Mouse (Mus musculus) MEL (cell line): ENCODE data around the gene Ciz1. TPM values are rescaled to one million over a fixed set of nuclear protein-coding genes. Genes with fewer than 3 reads are reported as not detected.
"Not testable (repeated sequence)": the region's sequence is repeated elsewhere in the genome, so short reads cannot be mapped to it uniquely, and the experiment has no call there.

Experiments
- DNase-seq: peaks from one replicate; pipeline ENCODE4 v3.0.0; 2011; ENCODE audit warnings: low read depth, low spot score
- H3K27ac ChIP-seq: 2 replicates; pipeline ENCODE4 v1.5.1; 2012; ENCODE audit warnings: low read depth, mild to moderate bottlenecking, control low read depth, low read length, moderate library complexity; ENCODE audit not compliant: control insufficient read depth
- H3K27me3 ChIP-seq, 2 experiments: fragments of 150-350 bp in 1 of 2; sonication (generic) in 1 of 2; 2 replicates each; pipeline ENCODE4 v1.6.1; 2012; ENCODE audit warnings: low read length in 2 of 2, mild to moderate bottlenecking in 2 of 2, improper control_type of control experiment in 1 of 2, moderate library complexity in 1 of 2; ENCODE audit not compliant: insufficient read depth in 2 of 2, control insufficient read depth in 1 of 2
- H3K36me3 ChIP-seq, 2 experiments: 2 replicates each; pipeline ENCODE4 v1.6.1; 2012 to 2014; ENCODE audit warnings: low read length in 2 of 2, improper control_type of control experiment in 1 of 2, inconsistent platforms in 1 of 2, mild to moderate bottlenecking in 1 of 2; ENCODE audit not compliant: insufficient read depth in 2 of 2, control insufficient read depth in 1 of 2
- H3K4me1 ChIP-seq, 2 experiments: fragments of 150-350 bp in 1 of 2; sonication (generic) in 1 of 2; 2 replicates each; pipeline ENCODE4 v1.6.1; 2012; ENCODE audit warnings: low read length in 2 of 2, improper control_type of control experiment in 1 of 2, mild to moderate bottlenecking in 1 of 2; ENCODE audit not compliant: insufficient read depth in 2 of 2, control insufficient read depth in 1 of 2
- H3K4me3 ChIP-seq, 2 experiments: fragments of 150-350 bp in 1 of 2; sonication (generic) in 1 of 2; 2 replicates each; pipeline ENCODE4 v1.5.1; 2012; ENCODE audit warnings: low read depth in 2 of 2, low read length in 2 of 2, mild to moderate bottlenecking in 2 of 2, moderate library complexity in 2 of 2, control low read depth in 1 of 2, improper control_type of control experiment in 1 of 2; ENCODE audit not compliant: control insufficient read depth in 1 of 2, insufficient read depth in 1 of 2
- H3K79me2 ChIP-seq: 2 replicates; pipeline ENCODE4 v1.6.1; 2012; ENCODE audit warnings: mild to moderate bottlenecking, low read length, moderate library complexity; ENCODE audit not compliant: control insufficient read depth, poor library complexity, insufficient read depth
- H3K9ac ChIP-seq: 2 replicates; pipeline ENCODE4 v1.6.1; 2012; ENCODE audit warnings: low read depth, mild to moderate bottlenecking, control low read depth, low read length, moderate library complexity; ENCODE audit not compliant: control insufficient read depth, poor library complexity, severe bottlenecking
- H3K9me3 ChIP-seq: fragments of 150-350 bp; sonication (generic); replicated peaks from 2 replicates; pipeline ENCODE4 v1.6.1; 2012; ENCODE audit warnings: mild to moderate bottlenecking, low read length, improper control_type of control experiment, moderate library complexity; ENCODE audit not compliant: insufficient read depth
- BHLHE40 ChIP-seq: IDR thresholded peaks from 2 replicates; pipeline ENCODE4 v1.6.1; 2012; ENCODE audit warnings: low read depth, mild to moderate bottlenecking, inconsistent platforms, low read length, improper control_type of control experiment, borderline replicate concordance
- CHD1 ChIP-seq: IDR thresholded peaks from 2 replicates; pipeline ENCODE4 v1.6.1; 2012; ENCODE audit warnings: low read depth, mild to moderate bottlenecking, inconsistent platforms, low read length, improper control_type of control experiment
- CTCF ChIP-seq, 3 experiments: IDR thresholded peaks in 2 of 3; conservative IDR thresholded peaks in 1 of 3; 2 replicates each; pipeline ENCODE4 v1.5.1; 2011 to 2012; ENCODE audit warnings: low read length in 3 of 3, low read depth in 2 of 3, mild to moderate bottlenecking in 2 of 3, improper control_type of control experiment in 1 of 3, inconsistent platforms in 1 of 3, mixed read lengths in 1 of 3, moderate library complexity in 1 of 3; ENCODE audit not compliant: control insufficient read depth in 1 of 3, insufficient read depth in 1 of 3, poor library complexity in 1 of 3, severe bottlenecking in 1 of 3
- E2F4 ChIP-seq: IDR thresholded peaks from 2 replicates; pipeline ENCODE4 v1.6.1; 2011; ENCODE audit warnings: low read depth, low read length, improper control_type of control experiment, borderline replicate concordance
- ELF1 ChIP-seq: IDR thresholded peaks from 2 replicates; pipeline ENCODE4 v1.6.1; 2014; ENCODE audit warnings: low read depth, mild to moderate bottlenecking, inconsistent platforms, low read length, improper control_type of control experiment, moderate library complexity
- GABPA ChIP-seq: IDR thresholded peaks from 2 replicates; pipeline ENCODE4 v1.6.1; 2012; ENCODE audit warnings: low read depth, mild to moderate bottlenecking, inconsistent platforms, low read length, improper control_type of control experiment, moderate library complexity
- GATA1 ChIP-seq: IDR thresholded peaks from 2 replicates; pipeline ENCODE4 v1.6.1; 2011; ENCODE audit warnings: low read depth, low read length, improper control_type of control experiment
- HCFC1 ChIP-seq: IDR thresholded peaks from 2 replicates; pipeline ENCODE4 v1.6.1; 2012; ENCODE audit warnings: low read depth, mild to moderate bottlenecking, inconsistent platforms, low read length, improper control_type of control experiment, moderate library complexity
- KAT2A ChIP-seq: conservative IDR thresholded peaks from 2 replicates; pipeline ENCODE4 v1.6.1; 2012; ENCODE audit warnings: low read depth, low read length, improper control_type of control experiment, inconsistent platforms
- MAFK ChIP-seq: IDR thresholded peaks from 2 replicates; pipeline ENCODE4 v1.6.1; 2011; ENCODE audit warnings: low read depth, mild to moderate bottlenecking, low read length, improper control_type of control experiment, borderline replicate concordance
- MAX ChIP-seq: IDR thresholded peaks from 2 replicates; pipeline ENCODE4 v1.6.1; 2011; ENCODE audit warnings: low read length, improper control_type of control experiment
- MAZ ChIP-seq: IDR thresholded peaks from 2 replicates; pipeline ENCODE4 v1.6.1; 2012; ENCODE audit warnings: low read depth, mild to moderate bottlenecking, inconsistent platforms, low read length, improper control_type of control experiment
- MEF2A ChIP-seq: IDR thresholded peaks from 2 replicates; pipeline ENCODE4 v1.6.1; 2014; ENCODE audit warnings: low read depth, mild to moderate bottlenecking, inconsistent platforms, low read length, improper control_type of control experiment; ENCODE audit not compliant: poor library complexity, insufficient replicate concordance, severe bottlenecking; ENCODE audit errors: extremely low read depth
- MXI1 ChIP-seq: IDR thresholded peaks from 2 replicates; pipeline ENCODE4 v1.6.1; 2011; ENCODE audit warnings: mild to moderate bottlenecking, low read depth, low read length, improper control_type of control experiment
- MYB ChIP-seq: IDR thresholded peaks from 2 replicates; pipeline ENCODE4 v1.6.1; 2011; ENCODE audit warnings: mild to moderate bottlenecking, low read depth, low read length, improper control_type of control experiment
- NRF1 ChIP-seq: IDR thresholded peaks from 2 replicates; pipeline ENCODE4 v1.6.1; 2014; ENCODE audit warnings: low read depth, mild to moderate bottlenecking, inconsistent platforms, low read length, improper control_type of control experiment, moderate library complexity; ENCODE audit not compliant: poor library complexity, insufficient read depth, severe bottlenecking
- POLR2AphosphoS2 ChIP-seq: IDR thresholded peaks from 2 replicates; pipeline ENCODE4 v1.6.1; 2011; ENCODE audit warnings: low read length, improper control_type of control experiment
- POLR2AphosphoS5 ChIP-seq: IDR thresholded peaks from 2 replicates; pipeline ENCODE4 v1.6.1; 2012; ENCODE audit warnings: low read depth, borderline replicate concordance, mild to moderate bottlenecking, inconsistent platforms, low read length, moderate library complexity, mixed read lengths
- RAD21 ChIP-seq: IDR thresholded peaks from 2 replicates; pipeline ENCODE4 v1.6.1; 2011; ENCODE audit warnings: mild to moderate bottlenecking, low read depth, low read length, improper control_type of control experiment
- SIN3A ChIP-seq: IDR thresholded peaks from 2 replicates; pipeline ENCODE4 v1.6.1; 2012; ENCODE audit warnings: low read length, improper control_type of control experiment, inconsistent platforms
- SMC3 ChIP-seq: IDR thresholded peaks from 2 replicates; pipeline ENCODE4 v1.6.1; 2011; ENCODE audit warnings: low read depth, low read length, improper control_type of control experiment
- TAL1 ChIP-seq: IDR thresholded peaks from 2 replicates; pipeline ENCODE4 v1.6.1; 2012; ENCODE audit warnings: mild to moderate bottlenecking, inconsistent platforms, low read length, moderate library complexity, mixed read lengths
- TCF12 ChIP-seq: IDR thresholded peaks from 2 replicates; pipeline ENCODE4 v1.6.1; 2014; ENCODE audit warnings: low read depth, mild to moderate bottlenecking, inconsistent platforms, low read length, improper control_type of control experiment, moderate library complexity
- UBTF ChIP-seq: IDR thresholded peaks from 2 replicates; pipeline ENCODE4 v1.6.1; 2012; ENCODE audit warnings: low read depth, mild to moderate bottlenecking, inconsistent platforms, low read length, improper control_type of control experiment, moderate library complexity, borderline replicate concordance; ENCODE audit not compliant: insufficient read depth
- USF1 ChIP-seq: IDR thresholded peaks from 2 replicates; pipeline ENCODE4 v1.6.1; 2014; ENCODE audit warnings: low read depth, mild to moderate bottlenecking, inconsistent platforms, low read length, improper control_type of control experiment, moderate library complexity
- USF2 ChIP-seq, 2 experiments: IDR thresholded peaks; 2 replicates each; pipeline ENCODE4 v1.6.1; 2011 to 2012; ENCODE audit warnings: improper control_type of control experiment in 2 of 2, low read length in 2 of 2, borderline replicate concordance in 1 of 2, inconsistent platforms in 1 of 2, low read depth in 1 of 2, mild to moderate bottlenecking in 1 of 2; ENCODE audit not compliant: insufficient read depth in 1 of 2
- ZC3H11A ChIP-seq: IDR thresholded peaks from 2 replicates; pipeline ENCODE4 v1.6.1; 2012; ENCODE audit warnings: low read depth, mild to moderate bottlenecking, inconsistent platforms, low read length, improper control_type of control experiment
- ZMIZ1 ChIP-seq: IDR thresholded peaks from 2 replicates; pipeline ENCODE4 v1.6.1; 2012; ENCODE audit warnings: low read depth, mild to moderate bottlenecking, inconsistent platforms, low read length, improper control_type of control experiment, moderate library complexity
- ZNF384 ChIP-seq: IDR thresholded peaks from 2 replicates; pipeline ENCODE4 v1.6.1; 2012; ENCODE audit warnings: low read depth, mild to moderate bottlenecking, inconsistent platforms, low read length, improper control_type of control experiment
- polyA plus RNA-seq, 2 experiments: library from polyadenylated mRNA; stranded (reverse) in 1 of 2; unstranded in 1 of 2; fragments of >175 nt in 1 of 2; fragments of >200 nt in 1 of 2; gene quantifications; 2 replicates each; pipeline versions ENCODE4 v1.2.1 to v1.2.4; 2012; ENCODE audit warnings: low replicate concordance in 2 of 2, low read depth in 1 of 2; ENCODE audit not compliant: insufficient read length in 2 of 2, insufficient read depth in 1 of 2, missing spikeins in 1 of 2
- total RNA-seq: library from RNA; depleted of rRNA; stranded (reverse); fragments of 300-350 nt; gene quantifications from 2 replicates; pipeline ENCODE4 v1.2.3, GENCODE M21; 2012

Ciz1 gene
- total and polyA plus RNA-seq, 3 experiments = 20.7 to 99.8 TPM; not detected in 1

GRCm38 (mm10) chr2:32362274-32362673 lies 10.1 kb downstream of the Ciz1 start:
- peak; percentile 83 for TF ChIP-seq ZNF384
- TF ChIP-seq, all 39 proteins: peak for 1; not testable (repeated sequence) for 38
- Histone ChIP-seq H3K27ac (peak overlapping the region; percentile 68), H3K9ac (peak overlapping the region; percentile 82), H3K4me3 (peak overlapping the region; percentile 70 to 80)
- H3K79me2 ChIP-seq, H3K9me3 ChIP-seq, H3K27me3 ChIP-seq, H3K4me1 ChIP-seq, DNase-seq, H3K36me3 ChIP-seq: not testable (repeated sequence)

- H3K79me2 ChIP-seq = peaks cover 6% of the 10 kb centered on the region; the same call in 1 of the 2 replicates
- H3K36me3 ChIP-seq = peaks cover under 1 to 3% of the 10 kb centered on the region in 2 experiments
- peaks cover 0 to 3% of the 10 kb centered on the region in 2 experiments; a peak in 3 of 4 replicates for H3K27me3 ChIP-seq
- H3K4me1 ChIP-seq = peaks cover 0 to 6% of the 10 kb centered on the region in 2 experiments; a peak in 2 of 4 replicates
- H3K9ac ChIP-seq = peak overlapping the region; percentile 82
- H3K9me3 ChIP-seq = no peaks in the 10 kb centered on the region
- peak; percentile 91 for DNase-seq
- H3K4me3 ChIP-seq = peak overlapping the region; percentile 70 to 80
- peak overlapping the region; percentile 68 for H3K27ac ChIP-seq
- no peak for TF ChIP-seq MYB
- no peak for TF ChIP-seq USF2 (IDR thresholded peaks at IDR 0.05; ENCODE audit: borderline replicate concordance in 1 of 2, insufficient read depth in 1 of 2, low read depth in 1 of 2, low read length in 2 of 2)
- TF ChIP-seq CTCF (IDR thresholded peaks at IDR 0.05 in 2 of 3, conservative IDR thresholded peaks at IDR 0.05 in 1 of 3; ENCODE audit: control insufficient read depth in 1 of 3, insufficient read depth in 1 of 3, low read depth in 2 of 3, low read length in 3 of 3, poor library complexity in 1 of 3, severe bottlenecking in 1 of 3) = peak; percentile 63 to 95 (median 85)
- no peak for TF ChIP-seq RAD21
- TF ChIP-seq ELF1 = 0 out of 2 replicates have a peak, but pooled peaks have one; percentile 37
- no peak for TF ChIP-seq ZNF384
- TF ChIP-seq MAZ = no peak; the same call in 1 of the 2 replicates
- TF ChIP-seq TAL1 = no peak
- peak; percentile 44 for TF ChIP-seq TCF12
- TF ChIP-seq GABPA = peak; percentile 68; the same call in 1 of the 2 replicates
- no peak for TF ChIP-seq CHD1
- no peak; the same call in 1 of the 2 replicates for TF ChIP-seq SMC3
- TF ChIP-seq UBTF = peak; percentile 76; the same call in 1 of the 2 replicates
- TF ChIP-seq MAX = no peak
- no peak for TF ChIP-seq POLR2AphosphoS5
- TF ChIP-seq MAFK = no peak
- 0 out of 2 replicates have a peak, but pooled peaks have one; percentile 41 for TF ChIP-seq POLR2AphosphoS2
- no peak for TF ChIP-seq BHLHE40
- TF ChIP-seq KAT2A = no peak; the same call in 1 of the 2 replicates
- TF ChIP-seq SIN3A = peak; percentile 62; the same call in 1 of the 2 replicates
- TF ChIP-seq HCFC1 = peak; percentile 82
- peak; percentile 55 for TF ChIP-seq ZMIZ1
- TF ChIP-seq GATA1 = no peak
- TF ChIP-seq MEF2A = no peak
- peak; percentile 78 for TF ChIP-seq MXI1
- TF ChIP-seq ZC3H11A = no peak
- TF ChIP-seq USF1 = peak; percentile 41
- peak; percentile 70; the same call in 1 of the 2 replicates for TF ChIP-seq E2F4
- TF ChIP-seq NRF1 = peak; percentile 61
Observed at GRCm38 (mm10) chr2:32362817-32363340, 10.8 kb downstream of the Ciz1 start.
